ENCODE assay signal across 13 mouse cellular contexts in genomic region chrX:7456851-7457250, GRCm38 (mm10).
"Had no signal": no experiment of that assay in that cellular context is flagged by ENCODE, and none has a peak within 500 bp of the region (broad histone marks: within the 10 kb centered on the region; RNA-seq: fewer than 3 reads in every experiment).

No protein-coding gene starts in this region.

- H3K9ac ChIP-seq: liver, postnatal 0 days; lung, embryonic 14.5 days; midbrain, embryonic 13.5 days; midbrain, embryonic 15.5 days; neural tube, embryonic 12.5 days had no signal

- H3K4me1 ChIP-seq: megakaryocyte, embryonic 14.5 days; midbrain, embryonic 13.5 days; midbrain, embryonic 15.5 days; neural tube, embryonic 12.5 days had no signal

- H3K36me3 ChIP-seq: midbrain, embryonic 13.5 days; midbrain, embryonic 15.5 days; neural tube, embryonic 12.5 days had no signal

- ATAC-seq: liver, postnatal 0 days; midbrain, embryonic 13.5 days; midbrain, embryonic 15.5 days had no signal

- DNase-seq: liver, postnatal 0 days; lung, embryonic 14.5 days; lung, postnatal 10 days; right cerebral cortex, postnatal 14 days; thymus, adult 18-20 months; thymus, postnatal 14 days; thymus, postnatal 36 days had no signal

- H3K4me3 ChIP-seq: megakaryocyte, embryonic 14.5 days; midbrain, embryonic 13.5 days; midbrain, embryonic 15.5 days; neural tube, embryonic 12.5 days had no signal

- H3K27ac ChIP-seq: macrophage; midbrain, embryonic 13.5 days; midbrain, embryonic 15.5 days; neural tube, embryonic 12.5 days had no signal

- H3K27me3 ChIP-seq: midbrain, embryonic 13.5 days; midbrain, embryonic 15.5 days; neural tube, embryonic 12.5 days had no signal

- H3K4me2 ChIP-seq: lung, embryonic 14.5 days; midbrain, embryonic 11.5 days; midbrain, embryonic 13.5 days; midbrain, embryonic 15.5 days; neural tube, embryonic 12.5 days had no signal

- H3K9me3 ChIP-seq: megakaryocyte, embryonic 14.5 days; midbrain, embryonic 13.5 days; midbrain, embryonic 15.5 days; neural tube, embryonic 12.5 days had no signal
